Mouse (Mus musculus) small intestine, adult 2 months (tissue): ENCODE data around the gene Cd3g.

Experiments
- CTCF ChIP-seq: fragments of 200-500 bp; IDR thresholded peaks from 2 replicates; pipeline ENCODE4 v1.5.1; 2012; ENCODE audit warnings: low read depth, mild to moderate bottlenecking, control low read depth, inconsistent platforms, low read length, moderate library complexity, mixed read lengths; ENCODE audit not compliant: insufficient replicate concordance, insufficient read length; ENCODE audit errors: extremely low read depth
- POLR2A ChIP-seq: fragments of 200-500 bp; IDR thresholded peaks from 2 replicates; pipeline ENCODE4 v1.6.1; 2012; ENCODE audit warnings: low read depth, mild to moderate bottlenecking, control low read depth, inconsistent platforms, low read length, moderate library complexity

DNA sequence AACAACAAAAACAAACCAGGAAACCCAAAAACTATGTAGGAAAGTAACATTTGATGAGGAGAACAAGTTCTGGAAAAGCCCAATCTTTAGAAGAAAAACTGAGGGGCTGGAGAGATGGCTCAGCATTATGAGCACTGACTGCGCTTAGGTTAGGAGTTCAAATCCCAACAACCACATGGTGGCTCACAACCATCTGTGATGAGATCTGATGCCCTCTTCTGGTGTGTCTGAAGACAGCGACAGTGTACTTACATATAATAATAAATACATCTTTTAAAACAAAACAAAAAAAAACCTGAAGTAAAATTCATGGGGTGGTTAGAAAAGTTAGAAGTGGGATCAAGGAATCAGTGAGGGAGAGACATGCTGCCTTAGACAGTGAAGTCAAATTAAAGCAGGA, 58.7 kb downstream of the Cd3g start:
- no peak for TF ChIP-seq CTCF
- TF ChIP-seq POLR2A: no peak
